Mouse (Mus musculus) 416B (cell line): Measurements from ENCODE around the gene Fam71e2.

Source experiments
- DNase-seq: peaks from one replicate; pipeline ENCODE4 v3.0.0; 2011; ENCODE audit warnings: low read depth

The Fam71e2 gene

DNA sequence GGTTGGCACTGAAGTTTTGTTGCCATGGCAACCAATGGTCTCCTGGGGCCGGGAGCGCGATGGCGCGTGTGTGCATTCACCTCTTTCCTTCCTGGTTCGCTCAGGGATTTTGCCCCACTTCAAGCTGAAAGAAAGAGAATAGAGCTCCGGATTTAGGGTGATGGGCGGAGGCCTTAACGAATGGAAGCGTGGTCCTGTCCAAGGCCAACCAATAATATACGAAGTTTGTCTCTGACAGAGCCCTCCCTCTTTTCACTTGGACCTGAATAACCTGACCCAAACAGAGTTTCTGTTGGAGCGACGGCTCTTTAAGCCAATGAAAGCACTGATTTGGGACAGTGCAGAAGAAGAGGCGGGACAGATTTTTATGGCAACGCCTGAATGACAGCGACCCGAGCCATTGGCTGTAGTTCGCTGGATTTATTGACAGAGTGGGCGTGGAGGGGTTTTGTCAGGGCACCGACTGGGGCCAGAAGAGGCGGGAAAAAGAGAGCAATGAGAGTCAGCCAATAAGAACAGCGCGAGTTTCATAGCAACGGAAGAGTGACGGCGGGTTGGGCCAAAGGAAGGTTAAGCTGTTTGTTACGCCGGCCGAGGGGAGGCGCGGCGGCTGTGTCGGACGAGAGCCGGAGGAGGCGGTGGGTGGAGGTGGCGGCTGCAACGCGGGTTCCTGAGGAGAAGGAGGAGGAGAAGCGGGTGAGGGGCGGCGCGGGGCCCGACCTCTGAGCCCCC lies 31.4 kb downstream of the Fam71e2 start, which contains the start of gene Kmt5c:
TSS of gene Kmt5c (plus strand) at position 572 of the 732 bp plus-strand sequence.
- DNase-seq, result peak; percentile 100

DNA sequence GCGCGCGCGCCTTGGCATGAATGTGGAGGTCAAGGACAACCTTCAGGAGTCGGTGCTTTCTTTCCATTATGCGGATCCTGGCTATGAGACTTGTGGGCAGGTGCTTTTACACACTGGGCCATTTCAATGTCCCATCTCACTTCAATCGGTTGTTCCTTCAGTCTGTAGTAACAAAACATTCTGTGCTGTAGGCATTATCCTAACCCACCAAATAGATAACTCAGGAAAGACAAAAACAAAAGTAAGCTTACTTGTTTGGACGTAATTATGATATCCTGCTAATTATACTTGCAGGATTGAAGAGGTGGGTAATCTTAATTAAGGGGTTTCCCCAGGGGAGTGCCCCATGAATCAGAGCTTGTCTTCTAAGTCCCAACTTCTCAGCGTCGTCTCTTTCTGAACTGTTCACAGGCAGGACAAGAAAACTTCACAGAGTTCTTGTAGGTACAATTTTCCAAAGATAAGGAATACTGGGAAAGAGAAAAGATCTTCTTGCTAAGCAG lies 32.0 kb downstream of the Fam71e2 start:
- DNase-seq, result peak; percentile 22

DNA sequence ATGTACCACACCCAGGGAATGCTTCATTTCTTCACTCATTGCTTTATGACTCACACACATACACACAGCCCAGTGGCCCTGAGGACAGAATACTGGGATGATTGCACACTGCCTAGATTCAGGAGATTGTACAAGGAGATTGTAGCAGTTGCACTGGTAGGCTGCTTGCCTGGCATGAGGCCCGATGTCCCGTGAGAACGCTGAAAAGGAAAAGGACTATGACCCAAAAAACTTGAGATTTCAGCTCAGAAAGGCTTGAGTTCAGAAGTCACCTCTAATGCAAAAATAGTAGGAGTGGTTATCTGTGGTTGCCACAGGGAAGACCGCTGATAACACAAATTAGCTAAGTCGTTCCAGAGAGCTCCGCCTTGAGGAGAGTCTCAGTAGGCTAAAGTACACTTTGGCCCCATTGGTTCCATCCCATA lies 38.1 kb downstream of the Fam71e2 start:
- DNase-seq, result peak; percentile 41

DNA sequence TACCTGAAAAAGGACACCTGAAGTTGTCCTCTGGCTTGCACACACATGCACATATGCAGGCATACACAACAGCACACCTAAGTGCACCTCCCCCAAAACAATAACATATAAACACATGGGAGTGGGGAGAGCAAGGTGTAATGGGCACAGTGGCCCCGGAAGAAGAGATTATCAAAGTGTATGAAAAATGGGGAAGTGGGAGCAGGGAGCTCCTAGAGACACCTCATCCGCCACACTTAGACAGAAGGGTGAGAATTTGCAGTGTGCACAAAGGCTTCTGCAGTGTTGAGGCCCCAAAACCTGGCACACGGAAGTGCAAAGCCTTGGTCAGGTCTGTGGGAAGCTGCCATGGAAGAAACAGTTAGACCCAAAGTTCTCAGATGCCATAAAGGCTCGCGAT lies 40.0 kb downstream of the Fam71e2 start:
- no peak for DNase-seq

DNA sequence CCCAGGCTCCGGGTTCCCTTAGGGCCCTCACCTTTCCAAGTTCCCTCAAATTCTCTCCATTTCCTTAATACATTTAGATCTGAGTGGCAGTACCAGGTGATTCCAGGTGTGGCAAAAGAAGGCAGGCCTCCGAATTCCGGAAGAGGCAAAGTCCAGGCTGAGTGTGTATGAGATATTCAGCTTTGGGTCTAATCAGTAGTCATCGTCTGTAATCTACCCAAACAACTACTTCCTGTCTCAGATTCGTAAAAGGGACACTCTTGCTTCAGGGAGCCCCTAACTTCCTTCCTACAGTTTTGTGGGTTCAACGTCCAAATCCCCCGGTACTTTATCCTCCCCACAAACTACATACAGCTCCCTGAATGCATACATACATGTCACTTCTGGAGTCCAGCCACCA lies 45.9 kb downstream of the Fam71e2 start, which contains the start of gene Tmem150b:
TSS of gene Tmem150b (minus strand) at position 81 of the 400 bp plus-strand sequence.
- peak; percentile 87 for DNase-seq

DNA sequence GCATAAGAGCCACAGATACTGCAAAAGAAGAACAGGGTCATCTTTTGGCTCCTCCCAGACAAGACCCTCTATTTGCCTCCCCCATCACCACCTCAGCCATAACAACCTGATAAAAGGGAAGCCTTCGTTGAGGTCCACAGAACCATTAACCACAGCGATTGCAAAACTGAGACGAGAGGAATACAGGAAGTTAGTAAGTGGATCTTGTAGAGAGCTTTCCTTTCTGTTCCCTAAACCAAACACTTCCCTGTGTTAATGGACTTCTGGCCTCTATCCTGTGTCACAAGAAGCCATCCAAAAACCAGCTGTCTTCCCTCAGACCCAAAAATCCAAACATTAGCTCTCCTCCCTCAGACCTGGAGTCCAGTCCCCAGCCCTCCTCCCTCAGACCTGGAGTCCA lies 46.7 kb downstream of the Fam71e2 start:
- DNase-seq, result peak; percentile 71

DNA sequence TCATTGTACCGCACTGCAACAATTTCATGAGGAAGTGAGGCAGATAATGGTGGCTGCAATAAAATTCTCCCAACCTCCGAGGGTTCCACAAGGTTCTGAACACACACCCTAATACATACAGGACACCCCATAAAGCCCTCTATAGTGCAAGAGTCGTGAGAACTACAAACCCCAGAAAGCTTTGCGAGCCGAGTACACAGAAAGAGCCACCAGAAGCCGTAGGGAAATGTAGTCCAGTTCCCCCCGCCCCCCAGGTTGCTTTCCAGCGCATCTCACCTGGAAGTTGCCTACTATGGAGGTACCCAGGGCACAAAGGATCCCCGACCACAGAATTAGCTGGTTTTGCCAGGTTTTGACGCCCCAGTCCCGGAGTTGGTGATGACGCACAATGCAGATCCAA lies 47.6 kb downstream of the Fam71e2 start:
- DNase-seq, result no peak

DNA sequence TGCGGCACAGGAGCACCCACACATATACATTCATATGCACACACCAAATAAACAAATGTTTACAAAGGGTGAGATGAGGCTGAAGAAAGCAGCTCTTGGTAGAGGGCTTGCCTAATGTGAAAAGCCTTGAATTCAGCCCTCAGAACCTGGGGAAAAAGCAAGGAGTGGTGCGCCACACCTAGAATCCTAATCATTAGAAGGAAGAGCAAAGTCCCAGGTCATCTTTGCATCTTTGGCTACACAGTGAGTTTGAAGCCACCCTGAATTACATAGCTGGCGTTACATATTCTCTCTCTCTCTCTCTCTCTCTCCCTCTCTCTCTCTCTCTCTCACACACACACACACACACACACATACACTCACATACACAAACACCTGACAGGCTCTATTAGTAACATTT lies 51.8 kb downstream of the Fam71e2 start:
- DNase-seq, result no peak

DNA sequence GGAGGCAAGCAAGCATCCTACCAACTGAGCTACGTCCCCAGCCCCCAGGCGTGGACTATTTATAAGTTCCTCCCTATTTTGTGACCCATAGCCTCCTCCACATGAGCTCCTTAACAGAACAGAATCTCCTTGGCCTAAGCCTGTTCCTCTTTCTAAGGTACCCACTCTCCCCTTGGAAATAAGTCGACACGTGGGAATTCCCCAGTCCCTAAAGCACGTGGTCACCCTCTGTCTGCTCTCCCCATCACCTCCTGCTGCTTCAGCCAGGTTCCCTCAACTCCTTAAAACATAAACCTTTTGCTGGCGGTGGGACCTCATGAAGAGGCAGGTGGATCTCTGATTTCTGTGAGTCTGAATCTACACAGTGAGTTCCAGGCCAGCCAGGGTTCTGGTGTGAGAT lies 54.1 kb downstream of the Fam71e2 start:
- no peak for DNase-seq

DNA sequence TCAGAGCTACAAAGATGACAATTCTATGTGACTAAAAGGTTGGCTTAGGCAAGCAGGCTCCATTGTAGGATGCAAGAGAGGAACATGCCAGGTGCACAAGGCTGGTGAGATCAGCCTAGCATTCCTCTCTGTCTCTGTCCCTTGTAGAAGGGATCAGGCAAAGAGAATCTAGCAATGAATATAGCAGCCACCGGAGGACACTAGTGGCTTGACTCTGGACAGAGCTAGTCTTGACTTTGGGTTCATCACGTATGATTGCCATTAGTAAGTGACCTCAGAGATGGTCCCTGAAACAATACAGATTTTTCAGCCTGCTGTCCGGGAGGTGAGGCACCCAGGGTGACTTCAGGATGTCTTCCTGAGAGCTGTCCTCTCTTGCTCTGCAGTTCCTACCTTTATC lies 58.5 kb downstream of the Fam71e2 start:
- peak; percentile 55 for DNase-seq

DNA sequence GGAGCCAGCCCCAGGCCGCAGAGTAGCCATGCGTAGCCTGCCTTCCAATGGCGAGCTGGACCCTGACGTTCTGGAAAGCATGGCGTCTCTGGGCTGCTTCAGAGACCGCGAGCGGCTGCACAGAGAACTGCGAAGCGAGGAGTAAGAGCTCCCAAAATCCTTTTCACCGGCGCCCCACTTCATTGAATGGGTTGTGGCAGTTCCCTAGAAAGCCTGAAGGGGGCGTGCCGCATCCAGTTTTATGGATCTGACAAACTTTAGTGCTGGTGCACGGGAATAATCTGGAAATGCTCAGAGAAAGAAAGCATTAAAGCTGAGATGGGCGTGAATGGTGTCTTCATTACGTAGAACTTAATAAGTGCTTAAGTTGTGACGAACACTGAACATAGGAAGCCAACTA lies 66.0 kb downstream of the Fam71e2 start:
- peak; percentile 39 for DNase-seq
